Mouse (Mus musculus) retina, adult 2 months (tissue): ENCODE measurements at regions not wholly inside any gene's neighbourhood (a gene's known extent, or its start where the extent isn't known, plus 50 kb on each side); places are given as distances from the start of the nearest gene placed in this dataset.

Experiments
- DNase-seq: peaks from one replicate; pipeline ENCODE4 v3.0.0-alpha.2; 2012; ENCODE audit warnings: low read depth, low spot score

- no peak for DNase-seq
These were observed 688.4 kb downstream of the Hs3st4 start for GRCm38 (mm10) chr7:124671117-124671516.

GRCm38 (mm10) chr7:124676854-124677515 is 694.3 kb downstream of the Hs3st4 start:
- no peak for DNase-seq

GRCm38 (mm10) chr7:124680561-124680960 is 697.9 kb downstream of the Hs3st4 start:
- DNase-seq: no peak

- DNase-seq: no peak
These were observed 698.5 kb downstream of the Hs3st4 start for GRCm38 (mm10) chr7:124681212-124681611.

- DNase-seq: no peak
These were observed 699.2 kb downstream of the Hs3st4 start for GRCm38 (mm10) chr7:124681820-124682219.

GRCm38 (mm10) chr7:124685424-124685823 is 702.8 kb downstream of the Hs3st4 start:
- no peak for DNase-seq

GRCm38 (mm10) chr7:124704163-124704824 is 721.6 kb downstream of the Hs3st4 start:
- no peak for DNase-seq

GRCm38 (mm10) chr7:124707143-124707542 is 724.5 kb downstream of the Hs3st4 start:
- no peak for DNase-seq

GRCm38 (mm10) chr7:124708771-124709485 is 726.3 kb downstream of the Hs3st4 start:
- DNase-seq: no peak

GRCm38 (mm10) chr7:124720927-124721326 is 723.5 kb upstream of the Kdm8 start:
- DNase-seq: no peak

- no peak for DNase-seq
These were observed 702.4 kb upstream of the Kdm8 start for GRCm38 (mm10) chr7:124742086-124742485.

GRCm38 (mm10) chr7:124746321-124746720 is 698.2 kb upstream of the Kdm8 start:
- no peak for DNase-seq

GRCm38 (mm10) chr7:124748396-124748795 is 696.1 kb upstream of the Kdm8 start:
- no peak for DNase-seq

GRCm38 (mm10) chr7:124759084-124759483 is 685.4 kb upstream of the Kdm8 start:
- DNase-seq: no peak

- no peak for DNase-seq
These were observed 666.7 kb upstream of the Kdm8 start for GRCm38 (mm10) chr7:124777822-124778221.

- DNase-seq: no peak
These were observed 661.7 kb upstream of the Kdm8 start for GRCm38 (mm10) chr7:124782816-124783215.

GRCm38 (mm10) chr7:124784995-124785394 is 659.5 kb upstream of the Kdm8 start:
- DNase-seq: no peak

- no peak for DNase-seq
These were observed 658.6 kb upstream of the Kdm8 start for GRCm38 (mm10) chr7:124785896-124786295.

GRCm38 (mm10) chr7:124788781-124789180 is 655.7 kb upstream of the Kdm8 start:
- no peak for DNase-seq

GRCm38 (mm10) chr7:124803101-124803500 is 641.4 kb upstream of the Kdm8 start:
- DNase-seq: no peak

GRCm38 (mm10) chr7:124834692-124835091 is 609.8 kb upstream of the Kdm8 start:
- DNase-seq: no peak

GRCm38 (mm10) chr7:124836531-124836930 is 607.9 kb upstream of the Kdm8 start:
- no peak for DNase-seq

- no peak for DNase-seq
These were observed 589.4 kb upstream of the Kdm8 start for GRCm38 (mm10) chr7:124855056-124855455.
